Mouse (Mus musculus) spleen, adult 2 months (tissue): ENCODE results near the gene Rnasel.

Experiments
- CTCF ChIP-seq: fragments of 200-500 bp; IDR thresholded peaks from 2 replicates; pipeline ENCODE4 v1.5.1; 2011; ENCODE audit warnings: mild to moderate bottlenecking, inconsistent platforms; ENCODE audit not compliant: insufficient read depth, insufficient read length, insufficient replicate concordance; ENCODE audit errors: extremely low read depth
- POLR2A ChIP-seq: fragments of 200-500 bp; IDR thresholded peaks from 2 replicates; pipeline ENCODE4 v1.6.1; 2011; ENCODE audit warnings: low read depth, low read length, inconsistent platforms

DNA sequence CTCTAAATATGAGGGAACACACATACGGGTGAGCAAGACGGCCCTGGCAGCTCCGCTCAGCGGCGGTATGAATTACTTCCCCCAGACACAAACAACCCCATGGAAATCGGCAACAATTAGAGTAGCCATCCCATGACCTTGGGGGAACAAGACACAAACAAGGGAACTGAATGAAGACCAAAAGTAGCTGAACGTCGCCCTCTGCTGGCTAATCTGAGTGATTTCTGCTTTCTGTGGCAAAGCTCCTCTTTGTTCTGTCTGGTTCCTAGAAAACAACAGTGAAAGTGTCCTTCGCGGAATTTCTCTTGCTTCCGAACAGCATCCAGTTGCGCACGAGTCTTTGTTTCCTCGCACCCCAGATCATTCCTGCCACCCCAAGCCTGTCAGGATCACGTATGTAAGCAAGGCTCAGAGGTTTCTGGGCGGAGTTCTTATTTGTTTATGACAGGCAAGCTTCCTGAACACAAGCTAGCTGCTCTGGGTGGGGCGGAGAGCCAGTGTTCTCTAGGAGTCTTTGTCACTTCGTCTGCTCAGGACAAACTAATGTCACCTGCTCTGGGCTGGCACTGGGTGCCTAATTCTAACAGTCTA, at the start of gene Rnasel:
- peak; percentile 62; the same call in 1 of the 2 replicates for TF ChIP-seq CTCF
- no peak for TF ChIP-seq POLR2A
